Comparison of ENCODE assay signal across 8 mouse cellular contexts in genomic region chr2:25210686-25211085, GRCm38 (mm10). TPM values are rescaled to one million over a fixed set of nuclear protein-coding genes. Genes with fewer than 3 reads are reported as not detected.
DNase-seq lines count a peak whose midpoint lies in the region; ATAC-seq and TF ChIP-seq lines count a peak whose summit lies in the region.

No protein-coding gene starts in this region.

- H3K4me3 ChIP-seq in heart, embryonic 13.5 days, result peak overlapping the region; percentile 98
- H3K4me3 ChIP-seq in MEL (ENCODE audit: control insufficient read depth in 1 of 2, insufficient read depth in 1 of 2, low read depth in 2 of 2, low read length in 2 of 2), result peak overlapping the region; percentile 69 to 97
- peak overlapping the region; percentile 68 for H3K4me3 ChIP-seq in hindbrain, embryonic 12.5 days
- peak overlapping the region; percentile 81 for H3K4me3 ChIP-seq in midbrain, embryonic 10.5 days

- peaks cover 40% of the 10 kb centered on the region for H3K36me3 ChIP-seq in heart, embryonic 13.5 days
- peaks cover 2 to 11% of the 10 kb centered on the region in 2 experiments for H3K36me3 ChIP-seq in MEL (ENCODE audit: control insufficient read depth in 1 of 2, insufficient read depth in 2 of 2, low read length in 2 of 2)
- peaks cover 16% of the 10 kb centered on the region for H3K36me3 ChIP-seq in hindbrain, embryonic 12.5 days
- H3K36me3 ChIP-seq in midbrain, embryonic 10.5 days, result peaks cover 41% of the 10 kb centered on the region

- no peak for TF ChIP-seq RAD21 in MEL (IDR thresholded peaks at IDR 0.05; ENCODE audit: low read depth, low read length)

- peak overlapping the region; percentile 96 for H3K9ac ChIP-seq in heart, embryonic 13.5 days
- H3K9ac ChIP-seq in MEL (ENCODE audit: control insufficient read depth, low read depth, low read length, poor library complexity, severe bottlenecking), result peak overlapping the region; percentile 93
- H3K9ac ChIP-seq in hindbrain, embryonic 12.5 days, result peak overlapping the region; percentile 84

- no peak for TF ChIP-seq POLR2A in MEL (IDR thresholded peaks at IDR 0.05; ENCODE audit: control insufficient read depth in 1 of 2, insufficient read depth in 1 of 2, low read depth in 1 of 2, low read length in 2 of 2, poor library complexity in 1 of 2)

- H3K27ac ChIP-seq in heart, embryonic 13.5 days (replicated peaks), result peak overlapping the region; percentile 89
- H3K27ac ChIP-seq in MEL (ENCODE audit: control insufficient read depth, low read depth, low read length), result peak overlapping the region; percentile 76
- peak overlapping the region; percentile 86 for H3K27ac ChIP-seq in hindbrain, embryonic 12.5 days
- H3K27ac ChIP-seq in midbrain, embryonic 10.5 days (replicated peaks), result peak overlapping the region; percentile 97

- H3K79me2 ChIP-seq in MEL (ENCODE audit: control insufficient read depth, insufficient read depth, low read length, poor library complexity), result peaks cover 21% of the 10 kb centered on the region

- no peaks in the 10 kb centered on the region for H3K9me3 ChIP-seq in heart, embryonic 13.5 days
- no peaks in the 10 kb centered on the region for H3K9me3 ChIP-seq in MEL (replicated peaks; ENCODE audit: insufficient read depth, low read length)
- H3K9me3 ChIP-seq in hindbrain, embryonic 12.5 days (replicated peaks), result no peaks in the 10 kb centered on the region
- H3K9me3 ChIP-seq in midbrain, embryonic 10.5 days (replicated peaks), result no peaks in the 10 kb centered on the region

- ATAC-seq in heart, embryonic 13.5 days (ENCODE audit: extremely low read depth, insufficient number of reproducible peaks, low FRiP score, low TSS enrichment), result peak; percentile 9; the same call in 1 of the 2 replicates
- ATAC-seq in hindbrain, embryonic 12.5 days (ENCODE audit: low FRiP score), result peak; percentile 61

- H3K27me3 ChIP-seq in heart, embryonic 13.5 days (replicated peaks), result peaks cover 24% of the 10 kb centered on the region
- no peaks in the 10 kb centered on the region for H3K27me3 ChIP-seq in MEL (ENCODE audit: control insufficient read depth in 1 of 2, insufficient read depth in 2 of 2, low read length in 2 of 2)
- H3K27me3 ChIP-seq in hindbrain, embryonic 12.5 days, result peaks cover 9% of the 10 kb centered on the region; the same call in 1 of the 2 replicates
- H3K27me3 ChIP-seq in midbrain, embryonic 10.5 days (ENCODE audit: low read depth, poor library complexity, severe bottlenecking), result peaks cover 22% of the 10 kb centered on the region

- TF ChIP-seq CTCF in MEL (IDR thresholded peaks at IDR 0.05 in 2 of 3, conservative IDR thresholded peaks at IDR 0.05 in 1 of 3; ENCODE audit: control insufficient read depth in 1 of 3, insufficient read depth in 1 of 3, low read depth in 2 of 3, low read length in 3 of 3, poor library complexity in 1 of 3, severe bottlenecking in 1 of 3), result no peak

- no peak for DNase-seq in heart, adult 11 months
- no peak for DNase-seq in MEL (ENCODE audit: low read depth, low spot score)
- no peak for DNase-seq in midbrain, embryonic 10.5 days (ENCODE audit: low spot score)
- no peak for DNase-seq in thymus, postnatal 25 days
- no peak for DNase-seq in layer of hippocampus, adult 9-11 months
- DNase-seq in left cerebral cortex, adult 11 months (ENCODE audit: low spot score), result no peak

- peaks cover 23% of the 10 kb centered on the region for H3K4me1 ChIP-seq in heart, embryonic 13.5 days
- peaks cover 6 to 17% of the 10 kb centered on the region in 2 experiments for H3K4me1 ChIP-seq in MEL (ENCODE audit: control insufficient read depth in 1 of 2, insufficient read depth in 2 of 2, low read length in 2 of 2)
- H3K4me1 ChIP-seq in hindbrain, embryonic 12.5 days, result peaks cover 24% of the 10 kb centered on the region
- H3K4me1 ChIP-seq in midbrain, embryonic 10.5 days, result peaks cover 28% of the 10 kb centered on the region

- H3K4me2 ChIP-seq in heart, embryonic 13.5 days, result peak overlapping the region; percentile 82
- H3K4me2 ChIP-seq in hindbrain, embryonic 12.5 days (replicated peaks), result peak overlapping the region; percentile 95

- TF ChIP-seq EP300 in MEL (IDR thresholded peaks at IDR 0.05; ENCODE audit: low read depth in 1 of 2, low read length in 2 of 2), result no peak

- WGBS in heart, embryonic 13.5 days, result under 1% methylated on average over 24 of the region's 24 CpGs
- under 1% methylated on average over 24 of the region's 24 CpGs for WGBS in hindbrain, embryonic 12.5 days
- WGBS in midbrain, embryonic 10.5 days, result under 1% methylated on average over 24 of the region's 24 CpGs

TF ChIP-seq in MEL, 35 proteins besides CTCF, POLR2A, EP300 and RAD21:
- TF ChIP-seq HCFC1 (IDR thresholded peaks at IDR 0.05; ENCODE audit: low read depth, low read length) (no peak), E2F4 (IDR thresholded peaks at IDR 0.05; ENCODE audit: borderline replicate concordance, low read depth, low read length) (no peak), TAL1 (IDR thresholded peaks at IDR 0.05; ENCODE audit: low read length) (no peak), SMC3 (IDR thresholded peaks at IDR 0.05; ENCODE audit: low read depth, low read length) (no peak), UBTF (IDR thresholded peaks at IDR 0.05; ENCODE audit: borderline replicate concordance, insufficient read depth, low read depth, low read length) (0 out of 2 replicates have a peak, but pooled peaks have one; percentile 43), USF2 (IDR thresholded peaks at IDR 0.05; ENCODE audit: borderline replicate concordance in 1 of 2, insufficient read depth in 1 of 2, low read depth in 1 of 2, low read length in 2 of 2) (no peak), KAT2A (conservative IDR thresholded peaks at IDR 0.05; ENCODE audit: low read depth, low read length) (no peak)

RNA-seq across cellular contexts. Expression of gene Nelfb, which starts 0.6 kb away (rescaled TPM):
- 68.8 and 72.8 TPM in 2 replicates for polyA plus RNA-seq in heart, embryonic 13.5 days (2015; fragmentation: Nextera tagmentation; extraction: Ambion mirVana)
- 62.9 and 63.1 TPM in 2 replicates for total RNA-seq in MEL (2012; rRNA removed)
- 10 to 100 TPM in 1 of 2 experiments, not detected in 1; 83.5 TPM for polyA plus RNA-seq in MEL (2012; ENCODE audit: insufficient read depth in 1 of 2, insufficient read length in 2 of 2, low read depth in 1 of 2, low replicate concordance in 2 of 2, missing spikeins in 1 of 2)
- polyA plus RNA-seq in hindbrain, embryonic 12.5 days (2016; fragmentation: Nextera tagmentation; extraction: Ambion mirVana), result 107 and 117 TPM in 2 replicates
- 131 and 140 TPM in 2 replicates for polyA plus RNA-seq in midbrain, embryonic 10.5 days (2016; fragmentation: Nextera tagmentation; extraction: Ambion mirVana)

RNA-seq across cellular contexts. Expression of gene Stpg3, which starts 3.8 kb away (rescaled TPM):
- polyA plus RNA-seq in heart, embryonic 13.5 days (2015; fragmentation: Nextera tagmentation; extraction: Ambion mirVana), result not detected in 2 replicates
- not detected in 2 replicates for total RNA-seq in MEL (2012; rRNA removed)
- under 1 TPM in 1 of 2 experiments, not detected in 1; 0.07 TPM for polyA plus RNA-seq in MEL (2012; ENCODE audit: insufficient read depth in 1 of 2, insufficient read length in 2 of 2, low read depth in 1 of 2, low replicate concordance in 2 of 2, missing spikeins in 1 of 2)
- not detected in 2 replicates for polyA plus RNA-seq in hindbrain, embryonic 12.5 days (2016; fragmentation: Nextera tagmentation; extraction: Ambion mirVana)
- polyA plus RNA-seq in midbrain, embryonic 10.5 days (2016; fragmentation: Nextera tagmentation; extraction: Ambion mirVana), result not detected in 2 replicates

RNA-seq across cellular contexts. Expression of gene Fam166a, which starts 7.9 kb away (rescaled TPM):
- not detected in 2 replicates for polyA plus RNA-seq in heart, embryonic 13.5 days (2015; fragmentation: Nextera tagmentation; extraction: Ambion mirVana)
- 1.1 TPM in 1 of 2 replicates, not detected in the other for total RNA-seq in MEL (2012; rRNA removed)
- 10 to 100 TPM in 1 of 2 experiments, not detected in 1; 15.6 TPM for polyA plus RNA-seq in MEL (2012; ENCODE audit: insufficient read depth in 1 of 2, insufficient read length in 2 of 2, low read depth in 1 of 2, low replicate concordance in 2 of 2, missing spikeins in 1 of 2)
- 0.19 TPM in 1 of 2 replicates, not detected in the other for polyA plus RNA-seq in hindbrain, embryonic 12.5 days (2016; fragmentation: Nextera tagmentation; extraction: Ambion mirVana)
- 0.62 TPM in 1 of 2 replicates, not detected in the other for polyA plus RNA-seq in midbrain, embryonic 10.5 days (2016; fragmentation: Nextera tagmentation; extraction: Ambion mirVana)

RNA-seq across cellular contexts. Expression of gene Tubb4b, which starts 13.8 kb away (rescaled TPM):
- polyA plus RNA-seq in heart, embryonic 13.5 days (2015; fragmentation: Nextera tagmentation; extraction: Ambion mirVana), result 402 and 437 TPM in 2 replicates
- total RNA-seq in MEL (2012; rRNA removed), result 979 and 1,089 TPM in 2 replicates
- polyA plus RNA-seq in MEL (2012; ENCODE audit: insufficient read depth in 1 of 2, insufficient read length in 2 of 2, low read depth in 1 of 2, low replicate concordance in 2 of 2, missing spikeins in 1 of 2), result 1,000 to 10,000 TPM in 1 of 2 experiments, 100 to 1,000 TPM in 1; 183 to 1,037 TPM
- 391 and 416 TPM in 2 replicates for polyA plus RNA-seq in hindbrain, embryonic 12.5 days (2016; fragmentation: Nextera tagmentation; extraction: Ambion mirVana)
- polyA plus RNA-seq in midbrain, embryonic 10.5 days (2016; fragmentation: Nextera tagmentation; extraction: Ambion mirVana), result 682 and 743 TPM in 2 replicates

RNA-seq across cellular contexts. Expression of gene Tor4a, which starts 14.0 kb away (rescaled TPM):
- polyA plus RNA-seq in heart, embryonic 13.5 days (2015; fragmentation: Nextera tagmentation; extraction: Ambion mirVana), result 6.4 and 6.9 TPM in 2 replicates
- 7.6 and 9.1 TPM in 2 replicates for total RNA-seq in MEL (2012; rRNA removed)
- 10 to 100 TPM in 1 of 2 experiments, not detected in 1; 13.7 TPM for polyA plus RNA-seq in MEL (2012; ENCODE audit: insufficient read depth in 1 of 2, insufficient read length in 2 of 2, low read depth in 1 of 2, low replicate concordance in 2 of 2, missing spikeins in 1 of 2)
- 1.8 and 2.4 TPM in 2 replicates for polyA plus RNA-seq in hindbrain, embryonic 12.5 days (2016; fragmentation: Nextera tagmentation; extraction: Ambion mirVana)
- 1.3 and 1.9 TPM in 2 replicates for polyA plus RNA-seq in midbrain, embryonic 10.5 days (2016; fragmentation: Nextera tagmentation; extraction: Ambion mirVana)
